Mouse (Mus musculus): Measurements from ENCODE around the gene Gm20388. TPM values are rescaled to one million over a fixed set of nuclear protein-coding genes. Genes with fewer than 3 reads are reported as not detected.

Gm20388 gene
- polyA plus RNA-seq, 1 experiment from 2014 or later: not detected

- no peak for ATAC-seq (replicated peaks; ENCODE audit: insufficient number of reproducible peaks, insufficient read depth, low FRiP score, low read depth)
- peaks cover 34% of the 10 kb centered on the region for H3K27me3 ChIP-seq
- no peaks in the 10 kb centered on the region for H3K36me3 ChIP-seq
- H3K27ac ChIP-seq: no peak overlapping the region
- no peak overlapping the region; the same call in 1 of the 2 replicates for H3K9ac ChIP-seq
- no peaks in the 10 kb centered on the region for H3K9me3 ChIP-seq (replicated peaks)
- H3K4me2 ChIP-seq: peak overlapping the region; percentile 99
- H3K4me3 ChIP-seq: peak overlapping the region; percentile 20; the same call in 1 of the 2 replicates
- WGBS: 47% methylated on average over 13 of the region's 13 CpGs
- H3K4me1 ChIP-seq (replicated peaks): peaks cover 61% of the 10 kb centered on the region
Observed at GRCm38 (mm10) chr8:120232913-120233312, 322.3 kb downstream of the Gm20388 start.

GRCm38 (mm10) chr8:120234457-120234856 lies 323.8 kb downstream of the Gm20388 start:
- H3K4me1 ChIP-seq (replicated peaks): peaks cover 54% of the 10 kb centered on the region
- WGBS: 51% methylated on average over 12 of the region's 12 CpGs
- ATAC-seq (replicated peaks; ENCODE audit: insufficient number of reproducible peaks, insufficient read depth, low FRiP score, low read depth): no peak
- no peaks in the 10 kb centered on the region for H3K36me3 ChIP-seq
- H3K4me2 ChIP-seq: no peak overlapping the region
- peaks cover 29% of the 10 kb centered on the region for H3K27me3 ChIP-seq
- no peaks in the 10 kb centered on the region for H3K9me3 ChIP-seq (replicated peaks)
- H3K9ac ChIP-seq: no peak overlapping the region
- H3K27ac ChIP-seq: no peak overlapping the region
- H3K4me3 ChIP-seq: no peak overlapping the region

- WGBS: 58% methylated on average over 8 of the region's 8 CpGs
- Histone ChIP-seq H3K9ac (no peak overlapping the region), H3K27me3 (peaks cover 25% of the 10 kb centered on the region), H3K36me3 (no peaks in the 10 kb centered on the region), H3K4me3 (no peak overlapping the region), H3K4me1 (replicated peaks) (peaks cover 50% of the 10 kb centered on the region), H3K9me3 (replicated peaks) (no peaks in the 10 kb centered on the region), H3K27ac (no peak overlapping the region), H3K4me2 (no peak overlapping the region)
- ATAC-seq (replicated peaks; ENCODE audit: insufficient number of reproducible peaks, insufficient read depth, low FRiP score, low read depth): no peak
Observed at GRCm38 (mm10) chr8:120234866-120235265, 324.2 kb downstream of the Gm20388 start.

- WGBS: 87% methylated on average over 4 of the region's 4 CpGs
- no peak overlapping the region for H3K9ac ChIP-seq
- H3K4me3 ChIP-seq: no peak overlapping the region
- no peak overlapping the region for H3K4me2 ChIP-seq
- H3K4me1 ChIP-seq (replicated peaks): no peaks in the 10 kb centered on the region
- ATAC-seq (replicated peaks; ENCODE audit: insufficient number of reproducible peaks, insufficient read depth, low FRiP score, low read depth): no peak
- H3K36me3 ChIP-seq: no peaks in the 10 kb centered on the region
- no peak overlapping the region for H3K27ac ChIP-seq
- H3K27me3 ChIP-seq: no peaks in the 10 kb centered on the region
- no peaks in the 10 kb centered on the region for H3K9me3 ChIP-seq (replicated peaks)
Observed at GRCm38 (mm10) chr8:120243222-120243621, 332.6 kb downstream of the Gm20388 start.

- no peak for ATAC-seq (replicated peaks; ENCODE audit: insufficient number of reproducible peaks, insufficient read depth, low FRiP score, low read depth)
- Histone ChIP-seq H3K36me3 (no peaks in the 10 kb centered on the region), H3K9me3 (replicated peaks) (no peaks in the 10 kb centered on the region), H3K4me2 (no peak overlapping the region), H3K9ac (no peak overlapping the region), H3K27ac (no peak overlapping the region), H3K4me1 (replicated peaks) (0 out of 2 replicates have a peak, but pooled peaks cover 2% of the 10 kb centered on the region), H3K27me3 (no peaks in the 10 kb centered on the region), H3K4me3 (no peak overlapping the region)
- WGBS: 88% methylated on average over 5 of the region's 5 CpGs
Observed at GRCm38 (mm10) chr8:120243916-120244451, 333.3 kb downstream of the Gm20388 start.

- Histone ChIP-seq H3K4me1 (replicated peaks) (0 out of 2 replicates have a peak, but pooled peaks cover 3% of the 10 kb centered on the region), H3K36me3 (no peaks in the 10 kb centered on the region), H3K4me3 (no peak overlapping the region), H3K4me2 (no peak overlapping the region), H3K9ac (no peak overlapping the region), H3K27me3 (no peaks in the 10 kb centered on the region), H3K27ac (no peak overlapping the region), H3K9me3 (replicated peaks) (no peaks in the 10 kb centered on the region)
- WGBS: 87% methylated on average over 10 of the region's 10 CpGs
- ATAC-seq (replicated peaks; ENCODE audit: insufficient number of reproducible peaks, insufficient read depth, low FRiP score, low read depth): no peak
Observed at GRCm38 (mm10) chr8:120244553-120244952, 333.9 kb downstream of the Gm20388 start.

GRCm38 (mm10) chr8:120247618-120248017 lies 337.0 kb downstream of the Gm20388 start:
- 74% methylated on average over 5 of the region's 5 CpGs for WGBS
- no peak overlapping the region for H3K4me2 ChIP-seq
- H3K36me3 ChIP-seq: no peaks in the 10 kb centered on the region
- H3K4me3 ChIP-seq: no peak overlapping the region
- H3K27me3 ChIP-seq: no peaks in the 10 kb centered on the region
- H3K9ac ChIP-seq: no peak overlapping the region
- ATAC-seq (replicated peaks; ENCODE audit: insufficient number of reproducible peaks, insufficient read depth, low FRiP score, low read depth): no peak
- H3K9me3 ChIP-seq (replicated peaks): no peaks in the 10 kb centered on the region
- H3K27ac ChIP-seq: no peak overlapping the region
- peaks cover 20% of the 10 kb centered on the region for H3K4me1 ChIP-seq (replicated peaks)

GRCm38 (mm10) chr8:120248031-120248430 lies 337.4 kb downstream of the Gm20388 start:
- H3K4me1 ChIP-seq (replicated peaks): peaks cover 20% of the 10 kb centered on the region
- H3K4me2 ChIP-seq: no peak overlapping the region
- no peaks in the 10 kb centered on the region for H3K9me3 ChIP-seq (replicated peaks)
- WGBS: 72% methylated on average over 7 of the region's 7 CpGs
- peak overlapping the region; percentile 31; the same call in 1 of the 2 replicates for H3K27ac ChIP-seq
- no peaks in the 10 kb centered on the region for H3K27me3 ChIP-seq
- no peak overlapping the region for H3K9ac ChIP-seq
- H3K4me3 ChIP-seq: no peak overlapping the region
- no peaks in the 10 kb centered on the region for H3K36me3 ChIP-seq
- no peak for ATAC-seq (replicated peaks; ENCODE audit: insufficient number of reproducible peaks, insufficient read depth, low FRiP score, low read depth)

GRCm38 (mm10) chr8:120248451-120248850 lies 337.8 kb downstream of the Gm20388 start:
- no peak for ATAC-seq (replicated peaks; ENCODE audit: insufficient number of reproducible peaks, insufficient read depth, low FRiP score, low read depth)
- no peaks in the 10 kb centered on the region for H3K9me3 ChIP-seq (replicated peaks)
- WGBS: 86% methylated on average over 4 of the region's 4 CpGs
- H3K4me3 ChIP-seq: no peak overlapping the region
- no peaks in the 10 kb centered on the region for H3K36me3 ChIP-seq
- no peak overlapping the region for H3K4me2 ChIP-seq
- H3K27ac ChIP-seq: peak overlapping the region; percentile 31; the same call in 1 of the 2 replicates
- no peaks in the 10 kb centered on the region for H3K27me3 ChIP-seq
- no peak overlapping the region for H3K9ac ChIP-seq
- H3K4me1 ChIP-seq (replicated peaks): peaks cover 21% of the 10 kb centered on the region

- H3K9ac ChIP-seq: no peak overlapping the region
- 76% methylated on average over 9 of the region's 9 CpGs for WGBS
- ATAC-seq (replicated peaks; ENCODE audit: insufficient number of reproducible peaks, insufficient read depth, low FRiP score, low read depth): no peak
- peaks cover 27% of the 10 kb centered on the region for H3K4me1 ChIP-seq (replicated peaks)
- H3K36me3 ChIP-seq: no peaks in the 10 kb centered on the region
- no peak overlapping the region for H3K4me3 ChIP-seq
- no peaks in the 10 kb centered on the region for H3K27me3 ChIP-seq
- H3K4me2 ChIP-seq: no peak overlapping the region
- no peak overlapping the region for H3K27ac ChIP-seq
- no peaks in the 10 kb centered on the region for H3K9me3 ChIP-seq (replicated peaks)
Observed at GRCm38 (mm10) chr8:120249800-120250336, 339.2 kb downstream of the Gm20388 start.

- ATAC-seq (replicated peaks; ENCODE audit: insufficient number of reproducible peaks, insufficient read depth, low FRiP score, low read depth): no peak
Observed at GRCm38 (mm10) chr8:120250750-120251410, 340.2 kb downstream of the Gm20388 start.

More at GRCm38 (mm10) chr8:120250750-120251410, 340.2 kb downstream of the Gm20388 start:
- Histone ChIP-seq H3K9me3 (replicated peaks) (no peaks in the 10 kb centered on the region), H3K36me3 (no peaks in the 10 kb centered on the region), H3K9ac (no peak overlapping the region), H3K27ac (0 out of 2 replicates have a peak overlapping the region, but pooled peaks have one; percentile 15), H3K4me3 (no peak overlapping the region), H3K4me2 (no peak overlapping the region), H3K27me3 (no peaks in the 10 kb centered on the region), H3K4me1 (replicated peaks) (peaks cover 30% of the 10 kb centered on the region)
- WGBS: 57% methylated on average over 16 of the region's 16 CpGs
